Mouse (Mus musculus): ENCODE results near the gene Ccdc12. TPM values are rescaled to one million over a fixed set of nuclear protein-coding genes. Genes with fewer than 3 reads are reported as not detected.

The Ccdc12 gene
- polyA plus RNA-seq, 1 experiment from 2014 or later = 134 TPM

- H3K9ac ChIP-seq (ENCODE audit: low read length) = peak overlapping the region; percentile 77
- WGBS = 69% methylated on average over 11 of the region's 11 CpGs
- peaks cover 9% of the 10 kb centered on the region; the same call in 1 of the 2 replicates for H3K4me1 ChIP-seq (ENCODE audit: control insufficient read depth, insufficient read depth, low read length)
- H3K4me3 ChIP-seq (ENCODE audit: low read depth, low read length) = peak overlapping the region; percentile 51
- no peak for DNase-seq (ENCODE audit: low spot score)
- H3K27ac ChIP-seq (ENCODE audit: low read depth, low read length) = peak overlapping the region; percentile 60; the same call in 1 of the 2 replicates
- peak overlapping the region; percentile 100 for H3K4me2 ChIP-seq (ENCODE audit: low read depth)
- no peaks in the 10 kb centered on the region for H3K27me3 ChIP-seq (ENCODE audit: control insufficient read depth, insufficient read depth, low read length)
- H3K9me3 ChIP-seq (ENCODE audit: control insufficient read depth, low read length) = no peaks in the 10 kb centered on the region
- peaks cover 5% of the 10 kb centered on the region for H3K36me3 ChIP-seq (ENCODE audit: control insufficient read depth, insufficient read depth, low read length)
- ATAC-seq (ENCODE audit: insufficient read depth, low FRiP score, low TSS enrichment) = no peak
These were observed 30.9 kb upstream of the Ccdc12 start for GRCm38 (mm10) chr9:110625350-110625908.

- DNase-seq (ENCODE audit: low spot score) = no peak
- ATAC-seq (ENCODE audit: insufficient read depth, low FRiP score, low TSS enrichment) = no peak
- Histone ChIP-seq H3K4me1 (ENCODE audit: control insufficient read depth, insufficient read depth, low read length) (peaks cover 3% of the 10 kb centered on the region; the same call in 1 of the 2 replicates), H3K9ac (ENCODE audit: low read length) (no peak overlapping the region), H3K36me3 (ENCODE audit: control insufficient read depth, insufficient read depth, low read length) (no peaks in the 10 kb centered on the region), H3K27ac (ENCODE audit: low read depth, low read length) (no peak overlapping the region), H3K4me3 (ENCODE audit: low read depth, low read length) (no peak overlapping the region), H3K9me3 (ENCODE audit: control insufficient read depth, low read length) (no peaks in the 10 kb centered on the region), H3K4me2 (ENCODE audit: low read depth) (no peak overlapping the region), H3K27me3 (ENCODE audit: control insufficient read depth, insufficient read depth, low read length) (peaks cover 6% of the 10 kb centered on the region)
- WGBS = 93% methylated on average over 15 of the region's 15 CpGs
These were observed 26.1 kb upstream of the Ccdc12 start for GRCm38 (mm10) chr9:110630171-110630570.

- Histone ChIP-seq H3K9me3 (ENCODE audit: control insufficient read depth, low read length) (no peaks in the 10 kb centered on the region), H3K4me3 (ENCODE audit: low read depth, low read length) (peak overlapping the region; percentile 7), H3K9ac (ENCODE audit: low read length) (0 out of 2 replicates have a peak overlapping the region, but pooled peaks have one; percentile 35), H3K27ac (ENCODE audit: low read depth, low read length) (no peak overlapping the region), H3K4me1 (ENCODE audit: control insufficient read depth, insufficient read depth, low read length) (peaks cover 3% of the 10 kb centered on the region; the same call in 1 of the 2 replicates), H3K4me2 (ENCODE audit: low read depth) (peak overlapping the region; percentile 27), H3K36me3 (ENCODE audit: control insufficient read depth, insufficient read depth, low read length) (no peaks in the 10 kb centered on the region), H3K27me3 (ENCODE audit: control insufficient read depth, insufficient read depth, low read length) (peaks cover 6% of the 10 kb centered on the region)
- 16% methylated on average over 10 of the region's 10 CpGs for WGBS
- ATAC-seq (ENCODE audit: insufficient read depth, low FRiP score, low TSS enrichment) (peak; percentile 54), DNase-seq (ENCODE audit: low spot score) (peak; percentile 86)
These were observed 25.1 kb upstream of the Ccdc12 start for GRCm38 (mm10) chr9:110631191-110631590.

GRCm38 (mm10) chr9:110631651-110632275 is 24.5 kb upstream of the Ccdc12 start:
- 12% methylated on average over 30 of the region's 30 CpGs for WGBS
- H3K4me3 ChIP-seq (ENCODE audit: low read depth, low read length) = peak overlapping the region; percentile 7
- ATAC-seq (ENCODE audit: insufficient read depth, low FRiP score, low TSS enrichment) (peak; percentile 71), DNase-seq (ENCODE audit: low spot score) (peak; percentile 74)
- H3K9me3 ChIP-seq (ENCODE audit: control insufficient read depth, low read length) = no peaks in the 10 kb centered on the region
- peaks cover 6% of the 10 kb centered on the region for H3K27me3 ChIP-seq (ENCODE audit: control insufficient read depth, insufficient read depth, low read length)
- H3K4me2 ChIP-seq (ENCODE audit: low read depth) = peak overlapping the region; percentile 27
- H3K36me3 ChIP-seq (ENCODE audit: control insufficient read depth, insufficient read depth, low read length) = no peaks in the 10 kb centered on the region
- H3K27ac ChIP-seq (ENCODE audit: low read depth, low read length) = no peak overlapping the region
- 0 out of 2 replicates have a peak overlapping the region, but pooled peaks have one; percentile 35 for H3K9ac ChIP-seq (ENCODE audit: low read length)
- H3K4me1 ChIP-seq (ENCODE audit: control insufficient read depth, insufficient read depth, low read length) = peaks cover 3% of the 10 kb centered on the region; the same call in 1 of the 2 replicates

- ATAC-seq (ENCODE audit: insufficient read depth, low FRiP score, low TSS enrichment) (no peak), DNase-seq (ENCODE audit: low spot score) (no peak)
- Histone ChIP-seq H3K27me3 (ENCODE audit: control insufficient read depth, insufficient read depth, low read length) (peaks cover 6% of the 10 kb centered on the region), H3K9ac (ENCODE audit: low read length) (no peak overlapping the region), H3K4me3 (ENCODE audit: low read depth, low read length) (no peak overlapping the region), H3K4me1 (ENCODE audit: control insufficient read depth, insufficient read depth, low read length) (peaks cover 3% of the 10 kb centered on the region; the same call in 1 of the 2 replicates), H3K36me3 (ENCODE audit: control insufficient read depth, insufficient read depth, low read length) (no peaks in the 10 kb centered on the region), H3K4me2 (ENCODE audit: low read depth) (no peak overlapping the region), H3K9me3 (ENCODE audit: control insufficient read depth, low read length) (no peaks in the 10 kb centered on the region), H3K27ac (ENCODE audit: low read depth, low read length) (no peak overlapping the region)
- WGBS = 87% methylated on average over 15 of the region's 15 CpGs
These were observed 23.6 kb upstream of the Ccdc12 start for GRCm38 (mm10) chr9:110632671-110633070.

- Histone ChIP-seq H3K4me3 (ENCODE audit: low read depth, low read length) (no peak overlapping the region), H3K27me3 (ENCODE audit: control insufficient read depth, insufficient read depth, low read length) (peaks cover 6% of the 10 kb centered on the region), H3K4me1 (ENCODE audit: control insufficient read depth, insufficient read depth, low read length) (peaks cover 3% of the 10 kb centered on the region; the same call in 1 of the 2 replicates), H3K9ac (ENCODE audit: low read length) (no peak overlapping the region), H3K27ac (ENCODE audit: low read depth, low read length) (no peak overlapping the region), H3K36me3 (ENCODE audit: control insufficient read depth, insufficient read depth, low read length) (no peaks in the 10 kb centered on the region), H3K9me3 (ENCODE audit: control insufficient read depth, low read length) (no peaks in the 10 kb centered on the region), H3K4me2 (ENCODE audit: low read depth) (no peak overlapping the region)
- no peak for DNase-seq (ENCODE audit: low spot score)
- no peak for ATAC-seq (ENCODE audit: insufficient read depth, low FRiP score, low TSS enrichment)
- 83% methylated on average over 17 of the region's 17 CpGs for WGBS
These were observed 22.4 kb upstream of the Ccdc12 start for GRCm38 (mm10) chr9:110633882-110634281.

GRCm38 (mm10) chr9:110635225-110635624 is 21.1 kb upstream of the Ccdc12 start:
- Histone ChIP-seq H3K4me2 (ENCODE audit: low read depth) (no peak overlapping the region), H3K4me3 (ENCODE audit: low read depth, low read length) (no peak overlapping the region), H3K27ac (ENCODE audit: low read depth, low read length) (no peak overlapping the region), H3K9ac (ENCODE audit: low read length) (no peak overlapping the region), H3K36me3 (ENCODE audit: control insufficient read depth, insufficient read depth, low read length) (no peaks in the 10 kb centered on the region), H3K4me1 (ENCODE audit: control insufficient read depth, insufficient read depth, low read length) (peaks cover 3% of the 10 kb centered on the region; the same call in 1 of the 2 replicates), H3K9me3 (ENCODE audit: control insufficient read depth, low read length) (no peaks in the 10 kb centered on the region), H3K27me3 (ENCODE audit: control insufficient read depth, insufficient read depth, low read length) (peaks cover 6% of the 10 kb centered on the region)
- 11% methylated on average over 19 of the region's 19 CpGs for WGBS
- ATAC-seq (ENCODE audit: insufficient read depth, low FRiP score, low TSS enrichment) (no peak), DNase-seq (ENCODE audit: low spot score) (peak; percentile 88)

- Histone ChIP-seq H3K4me2 (ENCODE audit: low read depth) (no peak overlapping the region), H3K27ac (ENCODE audit: low read depth, low read length) (no peak overlapping the region), H3K9me3 (ENCODE audit: control insufficient read depth, low read length) (no peaks in the 10 kb centered on the region), H3K27me3 (ENCODE audit: control insufficient read depth, insufficient read depth, low read length) (no peaks in the 10 kb centered on the region; the same call in 1 of the 2 replicates), H3K4me3 (ENCODE audit: low read depth, low read length) (no peak overlapping the region), H3K36me3 (ENCODE audit: control insufficient read depth, insufficient read depth, low read length) (no peaks in the 10 kb centered on the region), H3K4me1 (ENCODE audit: control insufficient read depth, insufficient read depth, low read length) (no peaks in the 10 kb centered on the region), H3K9ac (ENCODE audit: low read length) (no peak overlapping the region)
- 86% methylated on average over 10 of the region's 10 CpGs for WGBS
- DNase-seq (ENCODE audit: low spot score) (no peak), ATAC-seq (ENCODE audit: insufficient read depth, low FRiP score, low TSS enrichment) (no peak)
These were observed 17.7 kb upstream of the Ccdc12 start for GRCm38 (mm10) chr9:110638611-110639021.

- Histone ChIP-seq H3K4me3 (ENCODE audit: low read depth, low read length) (no peak overlapping the region), H3K9me3 (ENCODE audit: control insufficient read depth, low read length) (no peaks in the 10 kb centered on the region), H3K36me3 (ENCODE audit: control insufficient read depth, insufficient read depth, low read length) (no peaks in the 10 kb centered on the region), H3K4me1 (ENCODE audit: control insufficient read depth, insufficient read depth, low read length) (no peaks in the 10 kb centered on the region), H3K9ac (ENCODE audit: low read length) (no peak overlapping the region), H3K27ac (ENCODE audit: low read depth, low read length) (no peak overlapping the region), H3K27me3 (ENCODE audit: control insufficient read depth, insufficient read depth, low read length) (no peaks in the 10 kb centered on the region), H3K4me2 (ENCODE audit: low read depth) (no peak overlapping the region)
- WGBS = 91% methylated on average over 5 of the region's 5 CpGs
- ATAC-seq (ENCODE audit: insufficient read depth, low FRiP score, low TSS enrichment) (no peak), DNase-seq (ENCODE audit: low spot score) (no peak)
These were observed 15.3 kb upstream of the Ccdc12 start for GRCm38 (mm10) chr9:110641006-110641405.

Measured in neural tube, embryonic 11.5 days (tissue).